Mouse (Mus musculus) embryo, embryonic 11 days (tissue): ENCODE measurements around the gene Dpp8.
A peak's percentile ranks its signal among the peaks of the same experiment; 100 is the strongest.
"Not testable (repeated sequence)": the region's sequence is repeated elsewhere in the genome, so short reads cannot be mapped to it uniquely, and the experiment has no call there.

Source experiments
- DNase-seq: peaks from one replicate; pipeline ENCODE4 v3.0.0-alpha.2; 2015

The Dpp8 gene

DNA sequence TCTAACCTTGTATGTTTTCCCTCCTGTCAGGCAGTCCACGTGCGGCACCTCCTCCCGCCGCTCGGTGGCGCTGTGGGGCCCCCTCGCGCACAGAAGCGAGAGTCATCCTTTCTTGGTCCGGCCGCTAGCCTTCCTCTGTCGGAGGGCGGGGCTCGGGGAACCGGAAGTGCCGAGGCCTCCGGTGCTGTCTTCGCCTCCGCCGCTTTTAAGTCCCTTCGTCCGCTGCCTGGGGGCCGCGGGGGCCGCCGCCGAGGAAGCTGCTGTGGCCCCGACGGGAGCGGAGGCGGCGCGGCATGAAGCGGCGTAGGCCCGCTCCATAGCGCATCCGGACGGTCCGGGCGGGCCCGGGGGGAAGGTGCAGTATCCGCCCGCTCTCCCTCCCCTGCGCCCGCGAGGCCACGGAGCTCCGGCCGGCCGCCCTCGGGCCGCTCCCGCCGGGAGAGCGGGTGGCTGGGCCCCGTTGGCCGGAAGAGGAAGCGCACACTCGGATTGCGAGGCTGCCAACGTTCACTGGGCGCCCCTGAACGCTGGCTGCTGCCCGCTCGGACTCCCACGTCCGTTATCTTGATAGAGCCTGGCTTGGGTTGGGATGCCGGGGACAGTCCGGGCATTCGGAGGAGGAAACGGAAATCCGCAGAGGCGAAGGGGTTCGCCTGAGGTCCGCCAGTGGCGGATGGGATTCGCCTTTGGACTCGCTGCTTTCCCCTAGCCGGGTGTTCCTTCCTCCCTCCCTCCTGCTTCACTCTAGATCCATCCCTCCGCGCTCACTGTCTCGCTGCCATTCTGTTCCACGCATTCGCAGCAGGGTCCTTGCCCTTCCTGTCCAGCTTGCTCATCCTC is at the start of gene Dpp8:
Gene Dpp8, plus strand, starts transcription at position 146 of the 840 bp plus-strand sequence.
- peak; percentile 96 for DNase-seq

DNA sequence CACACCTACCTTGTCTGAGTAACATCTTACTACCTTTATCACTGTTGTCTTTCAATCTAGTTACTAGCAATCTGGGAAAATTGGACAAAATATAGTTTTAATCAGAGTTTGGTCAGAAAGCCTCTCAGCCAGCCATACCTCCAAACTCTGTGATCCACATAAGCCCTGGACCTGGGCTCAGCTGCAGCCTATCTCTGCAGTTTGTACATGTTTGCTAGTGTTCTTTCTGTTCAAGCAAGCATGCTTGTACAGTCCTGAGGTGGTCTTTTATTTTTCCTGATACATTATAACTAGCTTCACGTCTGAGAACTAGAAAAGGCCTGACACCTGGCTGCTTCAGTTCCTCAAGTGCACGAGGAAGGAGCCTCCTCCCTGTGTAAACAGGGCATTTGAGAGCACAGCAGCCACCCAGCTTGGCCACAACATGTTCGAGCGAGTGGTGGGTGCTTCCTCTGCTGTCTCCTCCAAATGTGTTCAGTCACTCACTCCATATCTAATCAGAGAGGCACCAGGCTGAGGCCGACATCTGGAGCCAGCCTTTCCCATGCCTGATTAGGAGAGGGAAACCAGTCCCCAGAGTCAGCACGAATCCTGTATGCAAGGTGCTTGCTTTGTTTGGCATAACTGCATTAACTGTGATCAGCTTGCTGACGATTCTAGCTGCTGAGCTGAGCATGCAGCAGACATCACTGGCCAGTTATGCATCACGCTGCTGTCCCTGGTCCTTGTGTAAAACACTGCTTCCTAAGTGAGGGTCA is 47.0 kb upstream of the Dpp8 start:
- DNase-seq: no peak

DNA sequence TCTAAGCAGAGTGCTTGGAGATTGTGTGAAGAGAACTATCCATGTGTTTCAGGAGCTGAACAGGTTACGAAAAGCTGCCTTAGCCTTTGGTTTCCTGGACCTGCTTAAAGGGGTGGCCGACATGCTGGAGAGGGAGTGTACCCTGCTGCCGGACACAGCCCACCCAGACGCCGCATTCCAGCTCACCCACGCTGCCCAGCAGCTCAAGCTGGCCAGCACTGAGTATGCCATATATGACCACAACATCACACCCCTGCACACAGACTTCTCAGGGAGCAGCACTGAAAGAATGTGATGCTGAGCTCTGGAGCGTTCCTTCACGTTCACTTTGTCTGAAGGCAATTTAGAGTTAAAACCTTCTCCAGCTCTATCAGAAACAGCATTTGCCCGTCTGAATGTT is 46.4 kb upstream of the Dpp8 start:
- no peak for DNase-seq

DNA sequence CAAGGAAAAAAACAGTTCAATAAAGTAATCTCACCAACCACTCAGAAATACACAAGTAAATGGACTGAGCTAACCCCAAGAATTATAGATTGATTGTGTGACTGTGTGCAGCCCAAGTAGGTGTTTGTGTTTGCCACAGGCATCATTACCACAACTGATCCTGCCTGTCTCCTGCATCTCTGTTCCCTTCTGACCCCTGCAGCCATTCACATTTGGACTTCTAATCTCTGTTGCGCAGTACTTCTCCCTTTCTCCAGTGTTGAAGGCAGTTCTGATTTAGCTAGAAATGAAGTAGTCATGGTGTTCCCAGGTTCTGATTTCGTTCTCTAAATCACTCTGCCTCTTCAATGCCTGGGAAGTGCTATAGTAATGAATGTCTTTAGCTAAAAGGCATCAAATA is 44.6 kb upstream of the Dpp8 start:
- no peak for DNase-seq

DNA sequence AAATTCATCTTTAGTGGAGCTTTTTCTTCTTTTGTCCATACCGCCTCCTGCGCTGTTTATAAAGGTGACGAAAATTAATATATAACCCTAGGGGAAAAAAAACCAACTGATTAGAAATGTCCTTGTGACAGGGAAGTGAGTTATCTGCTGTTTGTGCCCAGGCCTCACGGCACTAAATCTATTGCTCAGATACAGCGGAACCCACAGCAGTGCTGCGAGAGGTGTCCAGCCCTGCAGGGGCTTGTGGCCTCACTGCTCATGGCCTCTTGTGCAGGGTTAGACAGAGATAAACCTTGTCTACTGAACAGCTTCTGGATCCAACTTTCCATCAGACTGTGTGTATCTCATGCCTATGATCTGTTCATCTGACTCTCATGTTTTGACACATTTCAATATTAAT is 43.8 kb upstream of the Dpp8 start:
- no peak for DNase-seq

DNA sequence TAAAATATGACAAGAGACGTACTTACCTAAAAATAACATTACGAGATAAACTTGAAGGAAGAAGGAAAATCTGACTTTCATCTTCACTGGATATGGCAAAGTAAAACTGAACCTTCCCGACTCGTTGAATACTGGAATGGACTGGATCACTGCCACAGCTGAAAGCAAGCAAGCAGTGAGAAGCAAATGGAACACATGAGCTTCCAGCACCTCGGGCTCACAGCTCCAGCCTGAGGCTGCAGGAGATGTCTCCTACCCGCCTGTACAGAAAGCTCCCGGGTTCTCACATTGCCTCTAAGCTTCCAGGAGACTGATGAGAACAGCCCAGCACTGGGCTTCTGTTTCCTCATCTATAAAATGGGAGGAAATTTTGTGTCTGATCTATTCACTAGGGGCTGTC is 41.9 kb upstream of the Dpp8 start:
- no peak for DNase-seq

DNA sequence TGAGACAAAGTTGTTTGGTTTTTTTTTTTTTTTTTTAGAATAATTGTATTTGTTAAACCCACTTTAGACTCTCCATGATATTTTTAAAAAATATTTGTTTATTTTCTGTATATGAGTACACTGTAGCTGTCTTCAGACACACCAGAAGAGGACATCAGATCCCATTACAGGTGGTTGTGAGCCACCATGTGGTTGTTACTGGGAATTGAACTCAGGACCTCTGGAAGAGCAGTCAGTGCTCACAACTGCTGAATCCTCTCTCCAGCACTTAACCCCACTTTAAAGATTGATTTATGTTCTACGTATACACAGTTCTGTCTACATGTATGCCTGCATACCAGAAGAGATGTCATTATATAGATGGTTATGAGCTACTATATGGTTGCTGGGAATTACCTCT is 36.8 kb upstream of the Dpp8 start:
- not testable (repeated sequence) for DNase-seq

DNA sequence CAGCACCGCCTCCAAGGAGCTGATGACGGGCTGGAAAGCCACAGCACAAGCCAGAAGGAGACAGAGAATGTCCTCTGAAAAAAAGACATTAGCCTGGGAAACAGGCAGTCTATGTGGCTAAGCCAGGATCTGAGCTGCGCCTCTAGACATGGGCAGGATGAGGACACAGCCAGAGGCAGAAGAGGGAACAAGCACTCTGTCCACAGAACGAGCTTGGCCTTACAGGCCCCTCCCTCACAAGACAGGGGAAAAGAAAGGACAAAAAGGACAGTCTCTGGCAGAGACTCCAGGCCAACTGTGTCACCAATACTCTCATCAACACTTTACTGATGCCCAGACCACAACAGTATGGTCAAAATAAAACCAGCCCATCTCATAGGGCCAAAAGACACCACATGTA is 30.7 kb upstream of the Dpp8 start:
- DNase-seq: no peak

DNA sequence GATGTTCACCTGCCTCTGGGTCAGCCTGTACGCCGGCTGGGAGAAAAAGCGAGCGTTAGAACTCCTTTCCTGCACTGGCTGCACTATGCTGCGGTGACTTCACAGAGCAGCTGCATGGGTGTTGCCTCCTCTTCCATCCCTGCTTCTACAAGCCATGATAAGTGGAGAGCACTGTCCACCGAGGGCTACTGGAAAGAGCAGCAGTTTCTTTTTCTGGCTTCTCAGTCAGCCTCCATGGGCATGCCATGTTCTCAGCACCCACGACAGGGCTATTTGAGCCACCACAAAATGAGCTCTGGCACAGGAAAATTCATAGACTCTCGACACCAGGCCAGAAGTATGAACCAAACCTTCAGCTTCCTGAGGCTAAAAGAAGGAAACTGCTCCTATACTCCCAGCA is 26.5 kb upstream of the Dpp8 start:
- DNase-seq: no peak

DNA sequence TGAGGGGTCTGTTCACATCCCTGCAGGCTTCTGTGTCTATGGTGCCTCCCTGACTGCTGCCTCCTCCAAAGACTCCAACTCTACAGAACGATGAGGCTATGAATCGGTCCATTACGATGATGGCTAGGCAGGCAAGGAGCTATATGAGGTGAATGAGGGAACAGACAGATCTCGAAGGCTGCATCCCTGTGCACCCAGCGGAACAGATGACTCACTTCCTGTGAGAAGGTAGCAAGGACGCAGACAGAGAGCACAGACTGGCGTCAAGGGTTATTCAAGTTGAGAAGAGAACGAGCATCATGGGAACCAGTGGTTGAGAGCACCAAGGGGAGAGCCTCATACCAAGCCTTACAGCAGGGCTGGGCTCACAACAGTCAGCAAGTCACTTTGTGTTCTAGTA is 21.6 kb upstream of the Dpp8 start:
- DNase-seq: no peak

DNA sequence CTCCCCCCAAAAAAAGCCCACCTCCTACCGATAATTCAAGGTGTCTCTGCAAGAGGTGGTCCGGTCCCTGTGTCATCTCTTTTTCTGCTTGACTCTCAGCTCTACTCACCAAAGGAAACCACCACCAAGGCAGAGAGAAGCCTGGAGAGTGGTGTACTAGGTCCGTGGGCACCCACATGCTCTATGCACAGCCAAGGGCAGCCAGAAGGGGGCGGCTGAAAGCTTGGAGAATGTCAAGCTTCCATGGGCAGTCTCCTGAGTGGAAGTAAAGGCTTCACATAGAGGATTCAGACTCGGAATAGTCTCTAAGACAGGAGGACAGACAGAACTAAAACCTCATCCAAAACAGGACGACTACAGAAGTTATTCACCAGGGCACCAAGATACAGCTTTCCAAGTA is 20.9 kb upstream of the Dpp8 start:
- DNase-seq: peak; percentile 37

DNA sequence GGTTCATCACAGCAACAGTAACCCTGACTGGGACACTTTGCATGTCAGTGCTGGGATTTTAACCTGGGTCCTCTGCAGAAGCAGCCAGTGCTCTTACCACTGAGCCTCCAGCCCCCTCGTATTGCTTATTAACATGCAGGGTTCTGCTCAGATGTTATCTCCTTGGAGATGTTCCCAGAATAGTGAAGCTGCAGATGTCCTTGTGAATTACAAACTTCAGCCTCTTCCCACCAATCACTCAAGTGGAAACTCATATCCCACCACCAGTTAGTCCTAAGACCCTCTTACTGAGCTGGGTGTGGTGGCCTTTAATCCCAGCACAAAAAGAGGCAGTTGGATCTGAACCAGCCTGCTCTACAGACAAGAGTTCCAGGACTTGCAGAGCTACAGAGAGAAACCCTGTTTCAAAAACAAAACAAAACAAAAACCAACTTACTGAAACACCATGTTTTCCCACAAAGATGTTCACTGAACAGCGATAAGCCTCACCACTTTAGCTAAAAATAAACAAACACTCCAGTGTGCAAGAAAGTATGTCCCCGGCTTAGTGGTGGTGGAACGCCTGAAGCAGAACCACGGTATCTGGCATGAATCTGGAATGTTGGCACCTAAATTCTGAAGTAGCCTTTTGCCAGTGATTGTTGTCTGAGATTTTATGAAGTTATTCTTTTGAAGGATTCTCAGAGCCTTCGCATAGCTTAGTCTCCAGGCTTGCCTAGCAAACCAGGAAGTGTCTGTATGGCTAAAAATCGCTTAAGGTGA is 16.6 kb upstream of the Dpp8 start:
- DNase-seq: no peak

DNA sequence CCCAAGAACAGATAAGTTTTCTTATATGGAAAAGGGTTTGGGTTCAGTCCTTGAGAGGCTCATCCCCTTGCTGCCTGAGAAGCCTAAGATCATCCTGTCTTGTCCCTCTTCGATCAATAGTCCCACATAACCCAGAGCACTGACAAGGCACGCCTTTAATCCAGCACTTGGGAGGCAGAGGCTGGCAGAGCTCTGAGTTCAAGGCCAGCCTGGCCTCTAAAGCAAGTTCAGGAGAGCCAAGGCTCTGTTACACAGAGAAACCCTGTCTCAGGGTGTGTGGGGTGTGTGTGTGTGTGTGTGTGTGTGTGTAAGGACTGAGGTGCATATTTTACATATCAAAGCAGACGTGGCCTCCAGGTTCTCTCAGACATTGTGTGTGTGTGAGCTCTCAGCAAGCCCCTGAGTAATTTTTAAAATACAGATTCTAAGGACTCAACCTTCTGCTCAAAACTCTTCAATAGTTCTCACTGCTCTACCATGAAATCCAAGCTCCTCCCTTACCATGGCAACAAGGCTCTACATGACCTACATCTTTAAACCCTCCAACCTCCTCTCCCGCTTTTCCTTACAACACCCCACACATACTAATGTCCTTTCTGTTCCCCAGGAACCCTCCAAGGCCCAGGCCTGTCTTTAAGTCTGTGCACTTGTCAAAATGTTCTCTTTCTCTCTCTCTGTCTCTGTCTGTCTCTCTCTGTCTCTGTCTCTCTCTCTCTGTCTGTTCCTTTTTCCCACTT is 15.8 kb upstream of the Dpp8 start:
- no peak for DNase-seq

DNA sequence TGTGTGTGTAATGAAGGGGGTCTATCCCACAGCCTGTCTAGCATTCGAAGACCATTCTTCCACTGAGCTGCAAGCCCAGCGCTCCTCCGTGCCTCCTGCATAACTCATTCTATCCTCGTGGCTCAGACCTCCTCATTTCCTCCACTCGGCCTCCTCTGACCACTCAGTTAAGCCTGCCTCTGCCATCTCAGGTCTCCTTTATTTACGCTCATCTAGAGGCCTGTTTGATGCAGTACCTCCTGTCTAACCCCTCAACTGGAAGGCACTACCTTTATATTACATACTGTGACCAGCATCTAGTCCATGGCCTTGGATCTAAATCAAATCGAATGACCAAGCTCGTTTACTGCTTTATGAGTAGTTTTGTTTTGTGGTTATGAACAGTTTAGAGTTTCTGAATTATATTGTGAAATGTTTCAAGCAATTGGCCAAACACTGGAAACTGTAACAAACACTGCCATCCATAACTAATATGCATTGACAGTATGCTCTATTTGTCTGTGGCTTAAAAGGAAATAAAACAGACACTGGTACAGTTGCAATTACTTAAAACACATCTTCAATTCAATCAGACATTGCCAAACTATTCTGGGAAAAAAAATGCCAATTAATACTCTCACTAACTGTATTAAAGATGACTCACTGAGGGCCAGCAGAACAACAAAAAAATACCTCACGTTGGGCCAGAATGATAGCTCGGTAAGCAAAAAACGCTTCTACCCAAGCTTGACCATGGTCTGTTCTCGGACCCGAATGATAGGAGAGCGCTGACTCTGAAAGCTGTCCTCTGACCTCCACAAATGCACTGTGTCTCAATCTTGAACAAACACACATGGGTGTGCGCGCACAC is 15.0 kb upstream of the Dpp8 start:
- DNase-seq: no peak

DNA sequence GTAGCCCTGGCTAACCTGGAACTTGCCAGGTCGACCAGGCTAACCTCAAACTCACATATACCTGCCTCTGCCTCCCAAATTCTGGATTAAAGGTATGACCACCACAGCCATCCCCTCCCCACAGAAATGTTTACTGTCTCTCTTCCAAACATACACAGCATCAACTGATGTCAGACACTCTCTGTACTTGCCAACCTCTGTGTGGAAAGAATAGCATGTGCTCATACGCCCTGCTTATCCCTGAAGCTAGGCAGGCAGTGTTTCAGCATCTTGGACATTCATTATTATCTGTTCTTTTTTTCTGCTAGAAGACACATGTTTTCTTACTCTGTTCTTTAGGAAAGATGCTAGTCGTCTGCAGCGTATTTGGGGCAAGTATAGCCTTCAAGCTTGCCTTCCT is 14.3 kb upstream of the Dpp8 start:
- no peak for DNase-seq

DNA sequence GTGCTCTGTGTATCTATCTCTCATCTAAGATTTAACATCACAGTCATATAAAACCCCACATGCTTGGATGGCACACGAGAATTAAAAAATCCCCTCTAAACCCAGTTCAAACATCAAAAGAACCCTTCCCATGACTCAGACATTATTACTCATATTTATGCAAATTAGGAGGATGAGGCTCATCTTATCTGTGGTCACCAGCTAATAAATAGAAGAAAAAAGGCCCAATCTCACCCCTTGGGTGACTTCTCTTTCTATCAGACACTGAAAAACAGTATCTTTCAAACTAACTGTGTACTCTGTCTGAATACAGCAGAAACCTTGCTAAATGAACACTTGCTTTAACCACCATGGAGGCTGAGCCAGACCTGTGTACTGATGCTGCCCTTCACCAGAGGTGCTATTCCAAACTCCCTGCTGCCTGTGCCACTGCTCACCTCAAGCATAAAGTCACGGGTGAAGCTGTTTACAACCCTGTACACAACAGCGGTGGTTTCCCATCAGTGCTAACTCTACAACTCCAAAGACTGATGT is 13.6 kb upstream of the Dpp8 start:
- DNase-seq: no peak

DNA sequence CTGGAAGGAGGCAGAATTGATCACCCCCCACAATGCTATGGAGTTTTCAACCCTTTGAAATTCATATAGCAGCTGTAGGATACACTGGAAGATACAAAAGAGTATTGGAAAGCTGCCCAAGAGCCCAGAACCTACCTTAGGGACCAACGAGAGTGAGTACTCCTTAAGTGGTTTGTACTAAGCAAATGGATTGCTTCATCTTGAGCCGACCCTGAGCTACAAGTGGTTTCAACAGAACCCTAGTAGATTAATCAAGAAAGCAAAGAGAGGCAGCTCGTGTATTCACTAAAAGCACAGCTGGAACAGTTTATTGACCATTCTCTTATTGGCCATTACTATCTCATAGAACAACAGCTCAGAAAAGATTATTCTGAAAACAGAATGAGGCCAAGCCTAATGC is 13.1 kb upstream of the Dpp8 start:
- no peak for DNase-seq

DNA sequence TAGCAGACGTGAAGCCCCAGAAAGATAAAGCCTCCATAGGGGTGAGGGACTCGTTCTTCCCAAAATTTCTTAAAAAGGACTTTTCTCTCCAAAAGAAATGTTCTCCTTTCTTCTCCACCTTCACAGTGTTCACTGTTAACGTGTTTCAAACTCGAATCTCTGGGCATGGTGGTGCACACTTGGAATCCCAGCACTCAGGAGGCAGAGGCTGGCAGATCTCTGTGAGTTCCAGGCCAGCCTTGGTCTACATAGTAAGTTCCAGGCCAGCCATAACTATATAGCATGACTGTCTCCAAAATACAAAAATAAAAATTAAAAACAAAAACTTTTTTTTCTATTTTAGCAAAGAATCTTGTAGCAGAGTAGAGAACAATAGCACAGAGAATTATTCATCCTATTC is 12.1 kb upstream of the Dpp8 start:
- DNase-seq: no peak

DNA sequence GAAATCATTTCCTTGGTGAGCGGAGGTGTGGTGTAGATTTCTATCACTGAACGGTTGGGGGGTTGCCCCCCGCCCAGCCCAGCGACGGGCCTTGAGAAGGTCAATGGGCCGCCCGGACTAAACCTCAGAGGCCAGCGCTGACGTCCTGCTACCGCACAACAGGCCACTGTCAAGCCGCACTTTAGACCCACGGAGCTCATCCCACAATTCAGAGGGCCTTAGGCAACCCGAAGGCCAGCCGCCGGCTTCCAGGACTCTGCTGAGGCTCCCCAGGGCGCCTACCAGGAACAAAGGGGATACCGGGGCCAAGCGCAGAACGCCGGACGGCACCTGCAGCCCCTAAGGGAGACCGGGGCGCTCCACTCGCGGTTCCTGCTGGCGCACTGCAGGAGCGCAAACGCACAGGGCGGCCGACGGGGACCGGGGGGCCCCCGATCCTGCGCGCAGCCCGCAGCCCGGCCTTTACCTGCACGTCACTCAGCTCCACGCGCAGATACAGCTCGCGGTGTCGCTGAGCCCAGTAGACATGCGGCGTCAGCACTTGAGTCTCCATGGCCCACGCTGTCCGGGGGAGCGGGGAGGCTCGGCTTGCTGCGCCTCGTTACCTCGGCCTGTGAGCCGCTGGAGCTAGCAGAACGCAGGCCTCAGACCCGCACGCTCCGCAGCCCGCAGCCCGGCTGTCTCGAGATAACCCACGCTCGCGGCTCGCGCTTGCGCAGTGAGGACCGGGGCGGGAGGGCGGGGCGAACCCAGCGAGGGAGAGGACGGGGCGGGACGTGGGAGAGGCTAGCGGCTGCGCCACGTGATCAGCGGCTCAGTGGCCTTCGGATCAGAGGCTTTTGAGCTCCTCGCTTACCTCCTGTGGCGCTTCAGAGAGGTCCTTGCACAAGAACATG is 11.0 kb upstream of the Dpp8 start, which contains the start of gene Hacd3:
Gene Hacd3, minus strand, starts transcription at position 703 of the 896 bp plus-strand sequence.
- DNase-seq: peak; percentile 96

DNA sequence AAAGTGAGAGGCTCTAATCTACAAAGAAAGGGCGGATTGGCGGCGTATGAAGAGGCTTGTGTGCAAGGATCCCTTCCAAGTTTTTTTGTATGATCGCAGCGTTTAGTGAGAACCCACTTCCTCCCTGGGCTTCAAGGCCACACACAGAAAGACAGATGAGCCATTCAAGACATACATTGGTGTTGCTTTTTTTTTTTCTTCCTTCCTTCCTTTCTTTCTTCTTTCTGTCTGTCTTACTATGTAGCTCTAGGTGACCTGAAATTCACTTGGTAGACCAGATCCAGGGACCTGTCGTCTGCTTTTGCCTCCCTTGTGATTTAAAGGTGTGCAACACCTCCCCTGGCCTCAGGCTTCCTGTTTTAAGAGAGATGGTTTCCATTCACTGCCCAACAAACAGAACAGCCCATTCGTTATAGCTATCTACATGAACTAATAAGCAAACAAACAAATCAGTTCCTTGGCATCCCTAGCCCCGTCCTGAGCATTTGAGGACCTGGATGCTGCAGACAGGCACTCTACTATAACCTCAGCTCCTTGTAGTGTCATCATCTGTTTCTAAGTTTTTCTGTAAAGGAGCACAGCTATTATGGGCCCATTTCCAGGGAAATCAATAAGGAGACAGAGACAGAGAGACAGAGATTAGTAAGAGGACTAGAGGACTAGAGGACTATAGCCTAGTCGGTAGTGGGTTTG is 10.2 kb upstream of the Dpp8 start:
- peak; percentile 20 for DNase-seq
